Mouse (Mus musculus): ENCODE data around the gene Mettl1. TPM values are rescaled to one million over a fixed set of nuclear protein-coding genes. Genes with fewer than 3 reads are reported as not detected.
"Not testable (repeated sequence)": the region's sequence is repeated elsewhere in the genome, so short reads cannot be mapped to it uniquely, and the experiment has no call there.

The Mettl1 gene
- polyA plus RNA-seq, 2 experiments from 2014 or later = 19.8 to 23.9 TPM

GRCm38 (mm10) chr10:127068360-127069038 is 27.3 kb downstream of the Mettl1 start:
- ATAC-seq = no peak

- peak; percentile 13 for ATAC-seq
These were observed 28.3 kb downstream of the Mettl1 start for GRCm38 (mm10) chr10:127069281-127070189.

- peak; percentile 79 for ATAC-seq
These were observed 29.2 kb downstream of the Mettl1 start, which contains the start of gene Tspan31 for GRCm38 (mm10) chr10:127070190-127071121. Gene Tspan31, minus strand, starts transcription at chr10:127070264.

- no peak for ATAC-seq
These were observed 30.0 kb downstream of the Mettl1 start for GRCm38 (mm10) chr10:127071203-127071602.

GRCm38 (mm10) chr10:127072270-127072669 is 31.1 kb downstream of the Mettl1 start:
- not testable (repeated sequence) for ATAC-seq

GRCm38 (mm10) chr10:127072969-127073368 is 31.8 kb downstream of the Mettl1 start:
- ATAC-seq = not testable (repeated sequence)

- ATAC-seq = no peak
These were observed 32.8 kb downstream of the Mettl1 start for GRCm38 (mm10) chr10:127073981-127074380.

- peak; percentile 79 for ATAC-seq
These were observed 33.9 kb downstream of the Mettl1 start, which contains the start of gene Agap2 for GRCm38 (mm10) chr10:127075080-127075479. Gene Agap2, plus strand, starts transcription at chr10:127075284.

GRCm38 (mm10) chr10:127075651-127076050 is 34.4 kb downstream of the Mettl1 start:
- no peak for ATAC-seq

GRCm38 (mm10) chr10:127076082-127076481 is 34.9 kb downstream of the Mettl1 start:
- peak; percentile 89 for ATAC-seq

- no peak for ATAC-seq
These were observed 36.3 kb downstream of the Mettl1 start for GRCm38 (mm10) chr10:127077515-127077914.

GRCm38 (mm10) chr10:127078001-127078676 is 36.9 kb downstream of the Mettl1 start:
- ATAC-seq = no peak

GRCm38 (mm10) chr10:127078677-127079575 is 37.7 kb downstream of the Mettl1 start:
- no peak for ATAC-seq

GRCm38 (mm10) chr10:127079665-127080391 is 38.6 kb downstream of the Mettl1 start:
- ATAC-seq = no peak

- no peak for ATAC-seq
These were observed 39.9 kb downstream of the Mettl1 start for GRCm38 (mm10) chr10:127080901-127081780.

- no peak for ATAC-seq
These were observed 40.9 kb downstream of the Mettl1 start for GRCm38 (mm10) chr10:127081996-127082620.

- no peak for ATAC-seq
These were observed 42.2 kb downstream of the Mettl1 start for GRCm38 (mm10) chr10:127083292-127083914.

GRCm38 (mm10) chr10:127083915-127084306 is 42.7 kb downstream of the Mettl1 start:
- ATAC-seq = no peak
